Mouse (Mus musculus) myocyte (in vitro differentiated cells): ENCODE results near the gene Fcrlb.

ENCODE experiments used
- E2F4 ChIP-seq: IDR thresholded peaks from one replicate; pipeline ENCODE4 v1.6.1; 2011; ENCODE audit warnings: mild to moderate bottlenecking, control low read depth, moderate library complexity; ENCODE audit not compliant: insufficient read depth
- MAX ChIP-seq: IDR thresholded peaks from one replicate; pipeline ENCODE4 v1.6.1; 2011; ENCODE audit warnings: low read depth, mild to moderate bottlenecking, control low read depth
- MYOD1 ChIP-seq, 3 experiments: IDR thresholded peaks; one replicate each; pipeline ENCODE4 v1.6.1; 2011; ENCODE audit warnings: control low read depth in 2 of 3, low read depth in 2 of 3, mild to moderate bottlenecking in 2 of 3, moderate library complexity in 1 of 3; ENCODE audit not compliant: insufficient read length in 2 of 3, control insufficient read depth in 1 of 3
- MYOG ChIP-seq, 3 experiments: IDR thresholded peaks; one replicate each; pipeline ENCODE4 v1.6.1; 2011; ENCODE audit warnings: control low read depth in 2 of 3, low read depth in 2 of 3, mild to moderate bottlenecking in 2 of 3; ENCODE audit not compliant: insufficient read length in 2 of 3, control insufficient read depth in 1 of 3, insufficient read depth in 1 of 3
- POLR2A ChIP-seq: IDR thresholded peaks from one replicate; pipeline ENCODE4 v1.6.1; 2011; ENCODE audit warnings: low read depth, mild to moderate bottlenecking, control low read depth, moderate library complexity; ENCODE audit not compliant: insufficient read length
- POLR2AphosphoS2 ChIP-seq: IDR thresholded peaks from one replicate; pipeline ENCODE4 v1.6.1; 2011; ENCODE audit warnings: low read depth, control low read depth; ENCODE audit not compliant: insufficient read length
- TCF12 ChIP-seq: IDR thresholded peaks from one replicate; pipeline ENCODE4 v1.6.1; 2011; ENCODE audit warnings: mild to moderate bottlenecking, control low read depth; ENCODE audit not compliant: poor library complexity, insufficient read depth, severe bottlenecking
- TCF3 ChIP-seq: IDR thresholded peaks from one replicate; pipeline ENCODE4 v1.6.1; 2011; ENCODE audit warnings: low read depth, control low read depth; ENCODE audit not compliant: insufficient read length
- USF1 ChIP-seq: IDR thresholded peaks from one replicate; pipeline ENCODE4 v1.6.1; 2011; ENCODE audit warnings: low read depth, mild to moderate bottlenecking, control low read depth, moderate library complexity

- TF ChIP-seq USF1 (no peak), MAX (no peak), POLR2A (no peak), MYOG (IDR thresholded peaks at IDR 0.05; ENCODE audit: control insufficient read depth in 1 of 3, insufficient read depth in 1 of 3, insufficient read length in 2 of 3, low read depth in 2 of 3) (no peak), POLR2AphosphoS2 (no peak), TCF12 (no peak), MYOD1 (IDR thresholded peaks at IDR 0.05; ENCODE audit: control insufficient read depth in 1 of 3, insufficient read length in 2 of 3, low read depth in 2 of 3) (no peak), TCF3 (no peak), E2F4 (no peak)
Observed at GRCm38 (mm10) chr1:170871402-170871801, 41.3 kb downstream of the Fcrlb start.
